Mouse (Mus musculus): ENCODE data around the gene Adgrg5.

Gene Adgrg5

DNA sequence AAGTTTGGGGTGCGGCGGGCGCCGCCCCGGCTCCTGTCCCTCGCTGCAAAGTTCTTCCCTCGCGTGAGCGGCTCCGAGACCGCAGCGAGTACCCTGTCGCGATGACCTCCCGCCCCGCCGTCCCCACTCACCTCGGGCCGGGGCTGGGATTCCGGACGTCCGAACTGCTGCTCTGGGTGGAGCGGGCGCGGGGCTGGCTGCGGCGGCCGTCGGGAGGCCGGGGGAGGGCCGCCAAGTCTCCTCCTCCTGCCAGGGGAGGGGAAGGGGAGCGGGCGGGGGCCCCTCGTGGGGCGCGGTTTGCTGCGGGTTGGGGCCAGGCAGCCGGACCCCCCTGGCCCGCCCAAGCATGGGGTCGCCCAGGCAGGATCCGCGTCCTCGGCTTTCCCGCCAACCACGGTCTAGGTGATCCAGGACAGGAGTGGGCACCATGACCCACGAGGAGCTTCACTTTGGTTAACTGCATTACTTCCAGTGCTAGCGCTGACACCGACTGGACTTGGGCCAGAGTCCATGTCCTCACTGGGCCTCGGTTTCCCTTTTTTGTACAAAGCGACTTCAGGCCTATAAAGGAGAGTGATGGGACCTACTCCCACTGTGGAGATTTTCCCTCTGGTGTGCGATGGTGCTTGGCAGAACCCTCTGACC lies 5.5 kb upstream of the Adgrg5 start, which contains the start of gene Ccdc102a:
Gene Ccdc102a (minus strand): TSS at position 248 of the 645 bp plus-strand sequence.
- no peak for DNase-seq

DNA sequence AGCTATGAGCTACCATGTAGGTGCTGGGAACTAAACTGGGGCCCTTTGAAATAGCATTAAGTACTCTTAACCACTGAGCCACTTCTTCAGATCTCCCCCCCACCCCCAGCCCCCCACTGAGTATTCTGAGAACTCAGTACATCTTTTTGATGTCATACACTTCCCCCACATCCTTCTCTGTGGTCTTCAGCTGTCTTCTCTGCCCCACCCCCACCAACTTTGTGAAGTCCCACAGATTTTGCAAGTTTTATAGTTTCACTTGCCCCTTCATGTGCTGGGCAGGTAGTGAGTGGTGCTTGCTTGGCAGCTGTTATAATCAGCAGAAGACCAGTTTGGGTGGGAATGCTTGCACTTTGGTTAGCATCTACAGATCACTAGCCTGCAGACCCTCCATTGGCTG lies 4.2 kb upstream of the Adgrg5 start:
- DNase-seq = no peak

DNA sequence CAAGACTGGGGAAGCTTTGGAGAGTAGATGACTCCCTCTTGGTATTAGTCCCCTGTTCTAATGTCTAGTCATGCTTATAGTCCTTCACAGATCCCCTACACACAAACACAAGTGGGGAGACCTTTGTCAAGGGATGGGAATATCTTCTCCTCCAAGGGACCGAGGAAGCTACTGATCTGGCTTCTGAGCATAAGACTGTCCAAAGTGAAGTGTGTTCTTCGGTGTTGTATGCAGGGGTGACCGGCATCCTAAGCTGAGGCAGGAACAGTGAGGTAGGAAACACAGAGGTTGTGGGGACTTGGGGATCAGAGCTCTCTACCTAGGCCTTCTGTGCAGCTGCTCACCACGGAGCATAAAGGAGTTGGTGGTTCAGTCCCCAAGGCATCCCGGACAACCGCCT lies 1.3 kb upstream of the Adgrg5 start:
- no peak for DNase-seq

DNA sequence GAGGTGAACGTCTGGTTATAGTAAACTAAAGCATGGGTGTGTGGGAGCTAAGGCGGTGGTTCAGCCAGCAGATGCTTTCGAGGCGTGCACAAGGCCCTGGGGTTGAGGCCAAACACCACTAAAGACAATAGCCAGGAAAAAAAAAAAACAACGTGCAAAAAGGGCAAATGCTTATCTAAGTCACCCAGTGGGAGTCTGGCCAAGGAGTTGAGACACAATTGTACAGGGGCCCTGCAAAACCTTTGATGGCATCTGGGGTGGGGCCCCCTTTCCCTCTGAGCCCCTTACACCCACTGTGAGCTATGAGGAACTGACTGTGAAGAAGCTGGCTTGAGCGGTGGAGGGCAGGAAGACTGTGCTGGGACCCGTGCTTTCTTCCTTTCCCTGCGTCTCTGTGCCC lies 892 bp upstream of the Adgrg5 start:
- DNase-seq = no peak

DNA sequence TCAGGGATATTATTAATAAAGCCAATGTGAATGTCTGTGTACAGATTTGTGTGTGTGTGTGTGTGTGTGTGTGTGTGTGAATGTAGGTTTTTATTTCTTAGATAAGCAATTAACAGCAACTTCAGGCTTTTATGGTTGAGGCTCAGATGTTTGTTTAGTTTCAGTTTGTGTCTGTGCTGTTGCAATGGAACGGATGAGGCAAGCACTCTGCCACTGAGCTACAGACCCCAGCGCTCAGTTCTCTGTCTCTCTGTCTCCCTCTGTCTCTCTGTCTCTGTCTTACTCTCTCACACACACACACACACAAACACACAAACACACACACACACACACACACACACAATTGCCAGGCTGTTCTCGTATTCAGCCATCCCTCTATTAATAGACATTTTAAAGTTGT lies 4.7 kb downstream of the Adgrg5 start:
- DNase-seq = no peak

DNA sequence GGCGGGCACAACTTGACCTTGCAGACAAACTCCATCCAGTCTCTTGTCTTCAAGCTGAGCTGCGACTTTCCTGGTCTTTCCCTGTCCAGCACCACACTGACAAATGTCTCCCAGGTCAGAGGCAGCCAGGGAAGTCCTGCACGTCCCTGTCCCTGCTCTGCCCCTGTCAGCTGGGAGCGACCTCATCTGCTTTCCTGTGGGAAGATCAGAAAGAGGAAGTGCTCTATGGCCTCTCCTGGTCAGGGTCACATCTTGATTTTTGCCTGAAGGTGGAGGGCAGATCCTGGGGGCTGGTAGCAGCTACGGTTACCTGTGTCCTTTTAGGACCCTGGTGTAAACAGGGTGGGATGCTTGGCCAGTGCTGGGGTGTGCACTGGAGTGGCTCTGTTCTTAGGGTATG lies 10.4 kb downstream of the Adgrg5 start:
- no peak for DNase-seq

DNA sequence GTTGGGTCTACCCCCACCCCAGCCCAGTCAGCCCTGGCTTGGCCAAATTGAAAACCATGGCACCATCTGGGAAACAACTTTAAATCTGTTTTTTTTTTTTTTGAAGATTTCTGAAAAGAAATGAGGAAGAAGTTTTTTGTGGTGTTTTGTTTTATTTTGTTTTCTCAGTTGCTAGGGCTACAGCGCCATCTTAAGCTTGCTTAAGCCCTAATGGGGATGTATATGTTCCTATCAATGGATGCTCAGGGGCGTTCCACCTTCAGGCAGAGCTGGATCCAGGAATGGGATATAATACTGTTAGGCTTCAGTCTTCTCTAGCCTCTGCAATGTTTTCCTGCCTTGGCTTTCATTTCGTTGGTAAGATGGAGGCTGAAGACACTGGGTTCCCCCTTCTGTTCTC lies 11.7 kb downstream of the Adgrg5 start:
- DNase-seq = no peak

DNA sequence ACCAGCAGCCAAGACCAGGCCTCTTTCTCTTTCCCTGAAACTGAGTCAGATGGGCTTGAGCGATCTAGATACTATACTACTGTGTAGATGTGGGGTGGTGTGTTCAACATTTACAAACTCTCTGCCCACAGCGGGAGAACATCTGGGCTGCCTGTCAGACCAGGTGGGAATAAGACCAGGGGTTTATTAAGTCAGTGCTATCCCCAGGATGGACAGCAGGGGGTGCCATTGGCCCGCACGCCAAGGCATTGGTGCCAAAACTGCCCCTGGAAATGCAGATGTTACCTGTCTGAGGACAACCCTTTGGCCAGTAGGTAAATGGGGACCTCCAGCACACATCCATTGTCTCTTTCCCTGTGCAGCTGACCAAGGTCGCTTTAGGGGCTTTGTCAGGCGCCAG lies 19.1 kb downstream of the Adgrg5 start:
- DNase-seq = peak; percentile 86 to 87

DNA sequence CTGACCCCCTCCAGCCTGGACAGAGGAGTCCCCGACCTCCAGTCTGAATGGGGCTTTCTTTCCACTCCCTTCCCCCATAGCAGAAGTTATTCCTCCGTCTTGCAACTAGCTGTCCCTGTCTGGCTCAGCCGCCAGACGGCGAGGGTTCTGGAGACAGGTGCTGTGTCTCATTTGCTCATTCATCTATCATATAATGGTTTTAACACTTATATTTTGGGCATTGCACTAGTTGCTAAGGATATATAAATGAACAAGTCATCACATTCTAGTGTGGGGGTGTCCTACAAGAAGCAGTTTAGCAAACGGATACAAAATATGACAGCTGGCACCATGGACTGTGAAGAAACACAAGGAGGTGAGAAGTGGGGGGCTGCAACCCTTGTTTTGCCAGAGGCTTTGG lies 21.7 kb downstream of the Adgrg5 start:
- DNase-seq = no peak

DNA sequence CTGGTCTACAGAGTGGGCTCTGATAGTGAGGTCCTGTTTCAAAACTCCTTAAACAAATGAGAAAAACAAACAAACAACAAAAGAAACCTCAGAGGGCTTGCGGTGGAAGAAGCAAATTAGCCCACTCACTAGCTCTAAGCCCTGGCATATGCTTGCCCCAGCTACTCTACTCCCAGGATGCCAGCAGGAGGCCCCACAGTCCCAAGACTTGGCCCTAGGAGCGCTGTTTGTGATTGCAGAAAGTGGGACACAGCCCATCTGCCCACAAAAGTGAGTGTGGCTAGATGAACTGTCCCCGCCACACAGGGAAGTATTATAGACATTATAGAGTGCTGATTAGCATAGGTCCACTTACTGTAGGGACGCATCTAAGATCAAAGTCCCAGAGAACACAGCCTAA lies 24.9 kb downstream of the Adgrg5 start:
- DNase-seq = no peak

DNA sequence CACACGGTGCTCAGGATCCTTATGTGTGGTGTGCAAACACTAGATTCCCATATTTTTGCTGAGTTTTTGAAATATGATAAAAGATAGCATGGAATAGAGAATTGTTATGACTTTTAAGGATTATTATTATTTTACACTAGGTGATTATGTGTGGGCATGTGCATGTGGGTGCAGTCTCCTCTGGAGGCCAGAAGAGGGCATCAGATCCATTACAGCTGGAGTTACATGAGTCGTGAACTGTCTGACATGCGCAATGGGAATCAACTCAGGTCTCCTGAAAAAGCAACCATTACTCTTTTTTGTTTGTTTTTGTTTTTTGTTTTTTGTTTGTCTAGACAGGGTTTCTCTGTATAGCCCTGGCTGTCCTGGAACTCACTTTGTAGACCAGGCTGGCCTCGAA lies 25.5 kb downstream of the Adgrg5 start:
- no peak for DNase-seq

DNA sequence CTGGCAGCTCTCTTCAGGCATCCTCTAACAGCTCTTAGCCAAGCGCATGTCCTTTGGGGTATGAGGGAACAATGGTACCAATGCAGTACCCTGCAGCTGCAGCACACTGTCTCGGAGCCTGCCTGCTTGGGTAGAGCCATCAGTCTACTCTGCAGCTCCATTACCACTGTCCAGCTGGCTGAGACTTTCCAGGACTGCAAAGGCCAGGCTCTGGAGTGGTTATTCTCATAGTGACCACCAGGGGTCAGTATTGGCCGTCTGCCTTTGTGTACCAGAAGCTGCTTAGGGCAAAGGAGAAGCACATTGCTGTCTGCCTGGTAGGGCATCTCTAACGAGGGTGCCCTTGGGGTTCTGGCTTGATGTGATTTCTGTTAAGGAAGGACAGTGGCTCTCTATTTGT lies 26.6 kb downstream of the Adgrg5 start:
- peak; percentile 77 to 79 for DNase-seq

DNA sequence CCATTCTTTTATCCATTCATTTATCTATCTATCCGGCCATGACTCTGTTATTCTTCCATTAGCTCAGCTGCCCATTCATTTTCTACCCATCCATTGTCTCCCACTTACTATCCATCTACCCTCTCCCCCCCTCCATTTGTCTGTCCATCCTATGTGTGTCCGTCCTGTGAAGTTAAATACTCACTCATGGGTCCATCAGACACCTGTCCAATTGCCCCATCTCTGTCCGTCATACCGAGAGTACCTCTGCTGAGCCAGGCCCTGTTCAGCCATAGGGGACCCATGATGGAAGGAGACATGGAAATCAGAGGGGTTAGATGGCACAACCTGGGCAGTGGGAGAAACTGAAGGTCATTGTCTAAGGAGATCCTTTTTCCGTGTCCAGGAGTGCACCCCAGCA lies 27.0 kb downstream of the Adgrg5 start:
- no peak for DNase-seq

DNA sequence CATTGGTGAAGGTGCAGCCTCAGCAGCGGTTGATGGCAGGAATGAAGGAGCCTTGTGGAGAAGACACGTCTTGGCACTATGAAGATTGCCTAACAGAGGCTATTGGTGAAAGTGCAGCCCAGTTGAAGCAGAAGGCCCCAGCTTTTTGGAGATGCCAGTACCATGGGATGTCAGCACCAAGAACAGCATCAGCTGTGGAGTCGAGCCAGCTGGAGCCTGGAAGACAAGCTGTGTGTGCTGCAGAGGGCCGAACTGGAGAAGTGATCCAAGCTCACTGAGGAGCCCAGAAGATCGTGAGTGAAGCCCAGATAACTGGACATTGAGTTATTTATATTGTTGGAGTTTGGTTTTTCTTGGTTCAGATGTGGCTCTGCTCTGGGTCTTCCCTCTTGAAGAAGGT lies 28.6 kb downstream of the Adgrg5 start:
- DNase-seq = no peak

DNA sequence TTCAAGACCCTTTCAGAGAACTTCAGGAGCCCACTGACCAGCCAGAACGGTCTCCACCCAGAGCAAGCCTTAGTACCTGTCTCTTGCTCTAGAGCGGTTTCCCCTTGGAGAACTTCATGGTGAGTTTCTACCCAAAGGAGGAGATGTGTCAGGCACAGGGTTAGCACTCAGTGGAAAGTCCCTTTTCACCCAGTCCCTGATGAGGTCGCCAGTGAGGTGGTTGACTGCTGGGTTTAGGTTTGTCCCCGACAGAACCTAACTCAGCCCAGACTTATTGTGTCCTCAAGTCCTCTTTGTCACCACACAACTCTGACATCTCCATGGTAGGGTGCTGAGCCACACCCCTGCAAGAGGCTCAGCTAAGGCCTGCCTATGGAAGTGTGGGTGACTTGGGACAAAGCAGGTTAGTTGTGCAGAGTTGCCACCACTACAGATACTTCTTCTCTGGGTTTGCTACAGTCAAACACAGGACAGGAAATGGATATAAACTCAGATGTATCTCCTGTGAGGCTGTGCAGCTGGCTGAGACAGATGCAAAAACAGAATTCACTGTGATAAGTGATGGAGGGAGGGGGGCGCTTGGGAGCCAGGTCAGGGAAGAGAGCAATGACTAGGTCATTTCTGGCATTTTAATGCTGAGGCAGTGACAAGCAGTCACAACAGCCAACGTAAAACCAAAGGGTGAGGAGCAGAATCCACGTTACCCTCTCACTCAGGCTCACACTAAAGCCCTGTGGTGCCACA lies 30.3 kb downstream of the Adgrg5 start:
- no peak for DNase-seq

DNA sequence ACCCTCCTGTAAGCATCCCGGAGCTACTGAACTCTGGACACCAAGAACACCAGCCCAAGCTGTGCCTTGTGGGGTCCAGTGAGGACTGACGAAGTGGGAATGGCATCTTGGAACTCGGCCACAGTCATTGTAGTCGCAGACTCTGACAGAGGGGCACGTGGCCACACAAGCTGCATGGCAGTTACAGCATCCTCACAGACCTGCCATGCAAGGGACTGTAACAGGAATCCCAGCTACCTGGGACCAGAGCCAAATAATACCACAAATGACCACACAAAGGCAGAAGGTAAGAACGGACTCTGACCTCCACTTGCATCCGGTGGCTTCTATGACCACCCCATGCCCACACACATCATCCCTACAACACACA lies 30.9 kb downstream of the Adgrg5 start:
- no peak for DNase-seq

DNA sequence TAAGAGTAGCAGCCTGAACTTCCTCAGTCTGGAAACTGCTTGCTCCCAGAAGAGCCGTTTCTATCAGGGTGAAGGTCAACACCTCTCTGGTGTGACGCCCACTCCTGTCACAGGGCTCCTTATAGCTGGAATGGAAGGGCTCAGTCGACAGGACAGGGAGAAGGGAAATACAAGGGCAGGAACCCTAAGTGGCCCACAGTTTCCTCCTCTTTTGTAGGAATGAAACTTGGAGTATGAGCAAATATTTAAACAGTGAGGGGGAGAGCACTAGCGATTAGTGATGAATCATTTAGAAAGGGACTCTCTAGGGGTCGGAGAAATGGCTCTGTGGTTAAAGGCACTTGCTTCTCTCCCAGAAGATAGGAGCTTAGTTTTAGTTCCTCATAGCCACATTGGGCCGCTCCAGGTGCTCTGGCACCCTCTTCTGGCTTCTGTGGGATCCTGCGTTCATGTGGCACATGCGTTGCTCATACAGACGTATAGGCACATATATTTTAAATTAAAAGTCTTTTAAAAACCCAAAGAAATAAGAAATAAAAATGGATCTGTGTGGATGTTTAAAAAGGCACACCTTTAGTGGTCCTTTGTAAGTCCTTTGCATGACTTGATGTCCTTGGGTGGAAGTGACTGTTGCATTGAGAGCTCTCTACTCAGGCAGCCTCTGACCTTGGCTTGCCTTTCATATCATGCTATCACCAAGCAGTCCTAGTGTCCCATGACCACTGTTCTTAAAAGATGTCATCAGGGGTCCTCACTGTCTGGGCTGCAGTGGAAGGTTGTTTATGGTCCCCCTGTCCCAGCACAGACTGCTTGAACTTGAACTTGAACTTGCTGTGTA lies 31.6 kb downstream of the Adgrg5 start:
- DNase-seq = peak; percentile 75 to 79

DNA sequence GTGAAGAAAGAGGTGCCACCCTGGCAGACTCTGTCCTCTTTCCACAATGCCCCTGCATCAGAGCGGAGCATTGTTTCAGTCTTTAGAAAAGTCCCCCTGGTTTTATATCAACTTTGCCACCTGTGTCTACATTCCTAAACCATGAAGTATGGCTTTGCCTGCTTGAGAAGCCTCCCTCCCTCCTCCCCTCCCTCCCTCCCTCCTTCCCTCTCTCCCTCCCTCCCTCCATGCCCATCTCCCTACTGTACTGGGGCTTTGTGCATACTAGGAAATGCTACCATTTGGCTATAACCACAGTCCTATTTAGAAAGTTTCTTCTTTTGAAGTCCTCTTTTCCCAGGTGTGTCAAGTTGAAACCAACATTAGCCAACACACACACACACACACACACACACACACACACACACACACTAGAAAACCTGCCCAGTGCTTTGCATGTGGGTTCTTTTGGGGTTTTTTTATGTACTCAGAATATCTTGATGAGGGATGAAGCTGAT lies 32.6 kb downstream of the Adgrg5 start:
- peak in 1 of 2 experiments; percentile 23 for DNase-seq

DNA sequence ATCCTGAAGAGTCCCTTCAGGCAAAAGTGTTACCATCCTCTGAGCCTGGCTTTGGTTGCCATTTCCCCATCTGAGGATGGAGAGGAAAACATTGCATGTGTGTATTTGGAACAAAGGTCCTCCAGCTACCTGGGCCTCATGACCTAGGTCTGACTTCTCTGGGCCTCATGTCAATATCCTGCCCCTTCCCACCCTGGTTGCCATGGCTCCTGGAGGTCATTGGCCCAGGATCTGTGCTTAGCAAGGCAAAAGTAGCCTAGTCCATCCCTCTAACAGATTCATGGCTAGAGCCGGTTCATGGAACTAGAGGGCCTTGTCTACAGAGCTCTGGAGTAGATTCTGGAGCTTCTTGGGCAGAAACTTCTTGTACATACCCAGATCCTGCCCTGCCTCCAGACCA lies 38.7 kb downstream of the Adgrg5 start:
- no peak for DNase-seq

DNA sequence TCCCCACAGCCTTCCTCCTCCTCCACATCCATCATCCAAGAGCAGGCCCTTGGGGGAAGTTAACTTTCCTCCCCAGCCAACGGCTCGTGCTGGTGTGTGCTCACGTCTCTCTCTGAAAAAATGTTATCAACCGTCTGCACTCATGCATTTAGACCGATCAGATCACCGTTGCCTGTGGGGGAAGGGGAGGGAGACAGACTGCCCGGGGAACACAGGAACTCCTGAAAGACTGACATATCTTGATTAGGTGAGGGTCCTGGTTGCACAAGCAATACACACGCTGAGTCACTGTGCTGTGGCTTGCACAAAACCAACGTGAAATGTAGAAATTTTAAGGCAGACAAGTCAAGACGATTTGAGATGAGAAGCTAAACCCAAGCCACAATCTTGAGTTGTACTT lies 41.3 kb downstream of the Adgrg5 start:
- DNase-seq = no peak

DNA sequence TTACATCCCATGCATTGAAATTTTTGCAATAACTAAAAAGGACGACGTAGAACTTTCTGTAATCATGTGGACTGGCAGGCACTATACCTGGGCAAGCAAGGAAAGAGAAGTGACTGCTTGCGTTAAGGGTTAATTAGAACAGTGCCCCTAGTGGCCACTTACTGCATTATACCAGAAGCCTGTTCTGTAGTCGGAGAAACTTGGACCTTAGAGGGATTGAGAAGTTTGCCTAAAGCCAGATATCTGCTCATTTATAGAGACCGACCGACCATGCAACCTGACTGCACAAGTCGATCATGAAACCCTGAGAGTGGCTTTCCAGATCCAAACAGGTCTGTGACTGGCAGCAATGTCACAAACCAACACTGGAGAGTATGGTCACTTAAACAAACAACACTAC lies 43.1 kb downstream of the Adgrg5 start:
- peak; percentile 77 for DNase-seq

DNA sequence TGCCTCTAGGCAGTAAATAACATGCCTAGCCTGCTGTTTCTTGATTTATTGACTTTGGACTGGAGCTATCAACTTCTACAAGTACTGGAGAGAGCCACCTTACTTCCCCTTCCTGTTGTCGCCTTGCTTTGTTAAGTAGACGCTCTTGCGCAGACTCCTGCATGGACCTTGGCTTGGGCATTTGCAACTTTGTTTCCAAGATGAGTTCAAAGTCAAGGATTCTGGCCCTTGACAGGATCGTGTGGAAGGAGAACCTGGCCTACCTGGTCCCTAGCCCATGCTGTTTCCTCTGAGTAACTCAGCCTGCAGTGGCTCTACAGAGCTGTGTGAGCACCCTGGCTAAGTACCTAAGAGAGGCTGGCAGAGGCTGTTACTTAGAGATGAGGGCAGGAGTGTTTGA lies 43.6 kb downstream of the Adgrg5 start:
- DNase-seq = no peak

DNA sequence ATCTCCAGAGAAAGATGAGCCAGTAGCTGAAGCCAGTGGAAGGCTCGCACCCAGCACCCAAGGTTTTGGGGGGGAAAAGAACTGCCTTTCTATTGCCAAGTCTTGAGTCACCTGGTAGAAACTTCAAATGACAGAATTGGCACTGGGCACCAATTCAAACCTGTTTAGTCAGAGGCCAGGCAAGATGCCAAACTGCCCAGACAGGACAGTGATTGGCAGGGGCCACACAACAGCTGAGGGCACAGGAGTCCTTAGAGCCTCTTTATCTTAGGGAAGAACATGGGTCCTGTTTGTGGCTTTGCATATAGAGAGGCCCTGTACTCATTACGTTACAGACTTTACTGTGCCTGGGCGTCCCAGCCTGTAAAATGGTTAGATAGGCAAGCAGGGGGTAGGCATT lies 44.1 kb downstream of the Adgrg5 start:
- DNase-seq = no peak

DNA sequence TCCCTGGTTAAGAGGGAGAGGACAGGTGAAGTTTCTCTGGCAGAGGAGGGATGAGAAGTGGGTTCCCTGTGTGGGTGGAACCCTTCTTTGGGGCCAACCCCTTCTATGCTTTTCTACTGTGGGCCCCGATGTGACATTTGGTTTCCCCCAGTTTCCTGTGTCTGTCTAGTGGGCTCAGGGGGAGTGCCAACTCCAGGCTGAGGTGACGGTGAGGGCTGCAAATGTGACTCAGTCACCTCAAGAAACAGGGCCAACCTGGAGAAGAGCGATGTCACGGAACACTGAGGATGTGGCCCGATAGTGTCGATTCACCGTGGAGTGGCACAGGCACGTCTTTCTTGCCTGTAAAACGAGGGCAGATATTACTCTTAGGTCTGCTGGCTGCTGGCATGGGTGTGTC lies 49.8 kb downstream of the Adgrg5 start:
- no peak for DNase-seq
